Comparison of ENCODE assay signal across 14 mouse cellular contexts in the genomic region with DNA sequence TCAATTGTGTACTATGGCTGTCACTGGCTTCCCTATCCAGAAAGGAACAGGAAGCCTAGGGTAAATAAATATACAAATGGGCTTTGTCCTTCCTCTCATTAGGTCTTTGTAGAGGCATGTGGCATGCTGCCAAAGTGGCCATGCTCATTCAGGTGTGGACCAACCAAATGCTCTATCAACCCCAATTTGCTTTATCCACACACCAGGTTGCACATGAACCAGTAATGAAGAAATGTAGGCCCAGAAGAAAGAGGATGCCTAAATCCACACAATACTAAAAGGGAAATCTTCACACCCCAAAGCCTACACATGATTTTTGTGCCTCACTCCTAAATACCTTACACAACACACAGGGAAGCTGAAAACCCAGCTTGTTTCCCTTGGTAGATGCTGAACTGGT. TPM values are rescaled to one million over a fixed set of nuclear protein-coding genes. Genes with fewer than 3 reads are reported as not detected.
DNase-seq lines count a peak whose midpoint lies in the region; ATAC-seq lines count a peak whose summit lies in the region.
"Had no signal": no experiment of that assay in that cellular context is flagged by ENCODE, and none has a peak within 500 bp of the region (broad histone marks: within the 10 kb centered on the region; RNA-seq: fewer than 3 reads in every experiment).

No protein-coding gene starts in this region.

- no peak overlapping the region for H3K4me2 ChIP-seq in hindbrain, embryonic 13.5 days
- no peak overlapping the region for H3K4me2 ChIP-seq in hindbrain, embryonic 14.5 days (replicated peaks)
- H3K4me2 ChIP-seq: embryonic facial prominence, embryonic 13.5 days; neural tube, embryonic 12.5 days; stomach, embryonic 15.5 days had no signal

- peak overlapping the region; percentile 44; the same call in 1 of the 2 replicates for H3K27ac ChIP-seq in hindbrain, embryonic 13.5 days
- H3K27ac ChIP-seq in hindbrain, embryonic 14.5 days = no peak overlapping the region
- H3K27ac ChIP-seq: embryonic facial prominence, embryonic 13.5 days; kidney, postnatal 0 days; liver, embryonic 14.5 days; neural tube, embryonic 12.5 days; stomach, embryonic 15.5 days had no signal

- H3K4me1 ChIP-seq in hindbrain, embryonic 13.5 days (replicated peaks) = peaks cover 25% of the 10 kb centered on the region
- H3K4me1 ChIP-seq in hindbrain, embryonic 14.5 days (replicated peaks; ENCODE audit: control insufficient read depth, insufficient read depth, low read length) = peaks cover 10% of the 10 kb centered on the region; the same call in 1 of the 2 replicates
- H3K4me1 ChIP-seq: neural tube, embryonic 12.5 days; stomach, embryonic 15.5 days had no signal

- H3K9ac ChIP-seq in hindbrain, embryonic 13.5 days = no peak overlapping the region
- no peak overlapping the region for H3K9ac ChIP-seq in hindbrain, embryonic 14.5 days
- H3K9ac ChIP-seq: embryonic facial prominence, embryonic 13.5 days; liver, embryonic 14.5 days; neural tube, embryonic 12.5 days; stomach, embryonic 15.5 days had no signal

- no peaks in the 10 kb centered on the region for H3K27me3 ChIP-seq in hindbrain, embryonic 13.5 days
- H3K27me3 ChIP-seq in hindbrain, embryonic 14.5 days (ENCODE audit: control insufficient read depth, insufficient read depth, low read length) = no peaks in the 10 kb centered on the region
- H3K27me3 ChIP-seq: embryonic facial prominence, embryonic 13.5 days; neural tube, embryonic 12.5 days; stomach, embryonic 15.5 days had no signal

- no peaks in the 10 kb centered on the region for H3K9me3 ChIP-seq in hindbrain, embryonic 13.5 days
- no peaks in the 10 kb centered on the region for H3K9me3 ChIP-seq in hindbrain, embryonic 14.5 days (ENCODE audit: control insufficient read depth, low read length)
- H3K9me3 ChIP-seq: embryonic facial prominence, embryonic 13.5 days; neural tube, embryonic 12.5 days; stomach, embryonic 15.5 days had no signal

- no peak for ATAC-seq in hindbrain, embryonic 13.5 days (ENCODE audit: low FRiP score)
- no peak for ATAC-seq in hindbrain, embryonic 14.5 days (ENCODE audit: low FRiP score)
- no peak for ATAC-seq in granulocyte monocyte progenitor cell, adult 5-6 weeks (replicated peaks; ENCODE audit: poor library complexity, severe bottlenecking)

- peaks cover 94% of the 10 kb centered on the region for H3K36me3 ChIP-seq in hindbrain, embryonic 13.5 days
- H3K36me3 ChIP-seq in hindbrain, embryonic 14.5 days (replicated peaks; ENCODE audit: control insufficient read depth, insufficient read depth) = peaks cover 95% of the 10 kb centered on the region

- DNase-seq in hindbrain, embryonic 14.5 days (ENCODE audit: low spot score) = no peak
- DNase-seq in retina, postnatal 1 day = peak; percentile 59
- DNase-seq in retina, embryonic 14.5 days (ENCODE audit: low spot score) = no peak
- peak; percentile 26 for DNase-seq in kidney, adult 18-20 months
- DNase-seq in lung, postnatal 36 days = peak; percentile 20
- no peak for DNase-seq in layer of hippocampus, postnatal 36 days
- DNase-seq: thymus, postnatal 36 days had no signal

- no peak overlapping the region for H3K4me3 ChIP-seq in hindbrain, embryonic 13.5 days
- no peak overlapping the region for H3K4me3 ChIP-seq in hindbrain, embryonic 14.5 days (replicated peaks; ENCODE audit: low read length)
- H3K4me3 ChIP-seq: embryonic facial prominence, embryonic 13.5 days; neural tube, embryonic 12.5 days; stomach, embryonic 15.5 days had no signal

RNA-seq across cellular contexts. Expression of a gene that starts 8.2 kb away (rescaled TPM):
- 38.8 and 41.7 TPM in 2 replicates for polyA plus RNA-seq in hindbrain, embryonic 13.5 days (2015; fragmentation: Nextera tagmentation; extraction: Ambion mirVana)
- 41.2 and 42.4 TPM in 2 replicates for polyA plus RNA-seq in hindbrain, embryonic 14.5 days (2014; fragmentation: Nextera tagmentation; extraction: Ambion mirVana)
- 9.8 and 12.6 TPM in 2 replicates for total RNA-seq in granulocyte monocyte progenitor cell, adult 5-6 weeks (2014; fragmentation: Nextera tagmentation)
- 7.5 and 9.2 TPM in 2 replicates for total RNA-seq in granulocyte monocyte progenitor cell, adult 5-6 weeks (2017)
- total RNA-seq in layer of hippocampus, postnatal 36 days (2021) = 10 to 100 TPM; 34.0 to 34.5 TPM

RNA-seq across cellular contexts. Expression of a gene that starts 22.6 kb away (rescaled TPM):
- polyA plus RNA-seq in hindbrain, embryonic 13.5 days (2015; fragmentation: Nextera tagmentation; extraction: Ambion mirVana) = 73.8 and 77.0 TPM in 2 replicates
- 77.8 and 84.8 TPM in 2 replicates for polyA plus RNA-seq in hindbrain, embryonic 14.5 days (2014; fragmentation: Nextera tagmentation; extraction: Ambion mirVana)
- total RNA-seq in granulocyte monocyte progenitor cell, adult 5-6 weeks (2014; fragmentation: Nextera tagmentation) = 36.2 and 43.9 TPM in 2 replicates
- total RNA-seq in granulocyte monocyte progenitor cell, adult 5-6 weeks (2017) = 45.4 and 45.9 TPM in 2 replicates
- 10 to 100 TPM; 36.6 to 37.8 TPM for total RNA-seq in layer of hippocampus, postnatal 36 days (2021)

Comparison
In these comparisons a context has a peak if more than half of its experiments do, and no peak if none do; other contexts are left out.
1. DNase-seq: peak in retina, postnatal 1 day (single experiment), kidney, adult 18-20 months (single experiment) and lung, postnatal 36 days (single experiment); none in hindbrain, embryonic 14.5 days (single experiment), retina, embryonic 14.5 days (single experiment) and layer of hippocampus, postnatal 36 days (0 of 2).